Mouse (Mus musculus): ENCODE measurements around the gene Hmox1.
A peak's percentile ranks its signal among the peaks of the same experiment; 100 is the strongest.

Gene Hmox1

GRCm38 (mm10) chr8:75093399-75094156 is at the start of gene Hmox1:
TSS of gene Hmox1 (plus strand) at chr8:75093621.
- peak; percentile 97 for DNase-seq

DNA sequence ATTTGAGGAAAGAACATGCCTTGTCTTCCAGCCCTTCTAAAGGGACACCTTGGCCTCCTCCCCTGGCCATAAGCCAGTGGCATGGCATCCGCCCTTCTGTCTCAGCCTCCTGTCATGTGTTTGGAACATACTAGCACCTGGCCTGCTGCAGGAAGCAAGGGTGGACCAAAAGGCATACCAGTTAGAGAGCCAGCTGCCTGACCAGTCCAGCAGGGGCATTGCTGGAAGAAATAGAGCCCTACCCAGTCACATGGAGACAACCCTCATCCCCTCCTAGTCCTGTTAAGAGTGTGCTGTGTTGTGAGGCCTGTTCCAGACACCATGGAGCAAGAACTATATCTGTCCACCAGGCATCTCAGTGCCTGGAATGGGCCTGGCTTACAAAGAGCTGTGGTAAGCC is 47.1 kb upstream of the Hmox1 start:
- no peak for DNase-seq

DNA sequence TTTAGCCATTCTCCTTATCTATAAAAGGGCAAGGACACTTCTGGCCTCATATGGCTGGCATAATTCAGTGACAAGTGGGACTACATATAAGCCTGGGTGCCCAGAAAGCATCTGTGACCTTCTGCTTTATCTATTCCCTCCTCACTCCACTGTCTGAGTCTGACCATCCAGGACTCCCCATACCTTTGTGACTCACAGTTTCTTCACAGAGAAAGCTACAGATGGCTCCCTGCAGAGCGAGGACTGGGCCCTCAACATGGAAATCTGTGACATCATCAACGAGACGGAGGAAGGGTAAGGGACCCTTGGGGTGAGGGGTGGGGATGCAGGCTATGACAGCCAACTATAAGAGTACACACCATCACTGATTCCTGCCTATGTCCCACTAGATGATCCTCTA is 45.6 kb upstream of the Hmox1 start:
- no peak for DNase-seq

DNA sequence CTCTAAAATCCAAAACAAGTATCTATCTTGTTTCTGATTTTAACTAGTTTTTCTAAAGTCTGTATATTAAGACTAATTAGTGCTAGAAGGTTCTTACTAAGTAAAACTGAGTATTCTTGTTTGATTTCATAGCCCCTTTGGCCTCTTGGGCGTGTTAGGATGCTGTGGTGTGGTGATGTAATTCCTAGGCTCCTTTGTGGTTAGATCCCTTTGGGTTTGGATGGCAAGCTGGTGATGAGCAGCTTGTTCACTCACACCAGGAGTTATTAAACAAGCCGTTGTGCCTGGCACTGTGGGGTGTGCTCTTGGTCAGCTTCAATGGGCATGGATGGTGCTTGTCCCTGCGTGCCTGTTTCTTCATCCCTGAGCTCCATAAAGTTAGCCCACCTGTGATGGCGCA is 40.1 kb upstream of the Hmox1 start:
- DNase-seq = no peak

DNA sequence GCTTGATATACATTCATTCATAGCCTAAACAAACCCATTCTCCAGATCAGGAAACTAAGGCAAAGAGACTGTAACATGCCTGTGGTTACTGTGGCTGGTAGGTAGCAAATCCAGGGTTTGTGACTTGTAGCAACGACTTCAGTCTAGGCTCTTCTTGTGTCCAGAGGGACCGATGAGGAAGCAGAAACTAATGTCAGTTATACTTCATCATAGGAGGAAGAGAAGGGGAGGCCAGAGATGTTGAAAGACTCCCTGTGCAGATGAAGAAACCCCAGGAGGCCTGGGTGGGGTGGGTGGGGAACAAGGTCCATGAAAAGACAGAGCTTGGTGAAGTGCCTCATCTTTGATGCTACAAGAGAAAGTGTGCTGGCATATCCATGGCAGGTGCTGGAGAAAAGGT is 37.7 kb upstream of the Hmox1 start:
- DNase-seq = no peak

GRCm38 (mm10) chr8:75060022-75060421 is 33.4 kb upstream of the Hmox1 start:
- DNase-seq = no peak

- no peak for DNase-seq
Measured at GRCm38 (mm10) chr8:75060815-75061214, 32.6 kb upstream of the Hmox1 start.

DNA sequence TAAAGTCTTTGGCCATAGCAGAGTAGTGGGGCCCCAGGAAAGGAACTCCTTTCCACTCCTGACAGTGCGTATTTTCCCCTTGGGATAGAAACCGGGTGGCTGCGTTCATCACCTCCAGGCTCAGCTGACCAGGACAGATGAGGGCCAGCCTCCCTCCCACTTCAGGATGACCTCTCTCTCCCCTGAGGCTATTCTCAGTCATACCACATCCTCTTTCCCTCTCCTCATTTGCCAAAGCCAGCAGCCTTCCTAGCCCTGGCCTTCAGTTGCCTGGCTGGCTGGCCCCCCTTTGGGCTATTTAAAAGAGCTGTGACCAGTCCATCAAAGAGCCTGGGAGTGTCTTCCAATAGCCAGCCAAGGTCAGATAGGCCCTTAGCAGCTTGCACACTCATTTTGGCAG is 30.1 kb upstream of the Hmox1 start:
- no peak for DNase-seq

GRCm38 (mm10) chr8:75064790-75065189 is 28.6 kb upstream of the Hmox1 start:
- DNase-seq = no peak

DNA sequence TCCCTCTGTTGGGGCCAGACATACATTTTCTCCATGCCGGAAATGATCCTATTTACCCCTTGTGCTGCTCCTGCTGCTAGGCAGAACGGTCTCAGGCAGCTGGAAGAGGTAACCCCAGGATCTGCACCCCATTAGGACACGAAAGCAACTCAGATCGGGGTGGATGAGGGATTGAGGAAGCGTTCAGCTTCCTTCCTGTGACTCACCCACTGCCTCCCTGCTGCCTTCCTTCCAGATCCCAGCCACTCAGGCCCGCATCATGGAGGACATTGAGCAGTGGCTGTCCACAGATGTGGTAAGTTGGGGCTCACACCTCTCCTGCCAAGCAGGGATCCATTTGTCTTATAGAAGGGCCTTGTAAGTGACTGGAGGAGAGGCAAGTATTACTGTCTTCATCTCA is 26.1 kb upstream of the Hmox1 start:
- no peak for DNase-seq

GRCm38 (mm10) chr8:75070297-75070696 is 23.1 kb upstream of the Hmox1 start:
- DNase-seq = no peak

- peak; percentile 88 for DNase-seq
Measured at GRCm38 (mm10) chr8:75071627-75072346, 21.6 kb upstream of the Hmox1 start.

- DNase-seq = no peak
Measured at GRCm38 (mm10) chr8:75074876-75075275, 18.5 kb upstream of the Hmox1 start.

GRCm38 (mm10) chr8:75078215-75078614 is 15.2 kb upstream of the Hmox1 start:
- no peak for DNase-seq

DNA sequence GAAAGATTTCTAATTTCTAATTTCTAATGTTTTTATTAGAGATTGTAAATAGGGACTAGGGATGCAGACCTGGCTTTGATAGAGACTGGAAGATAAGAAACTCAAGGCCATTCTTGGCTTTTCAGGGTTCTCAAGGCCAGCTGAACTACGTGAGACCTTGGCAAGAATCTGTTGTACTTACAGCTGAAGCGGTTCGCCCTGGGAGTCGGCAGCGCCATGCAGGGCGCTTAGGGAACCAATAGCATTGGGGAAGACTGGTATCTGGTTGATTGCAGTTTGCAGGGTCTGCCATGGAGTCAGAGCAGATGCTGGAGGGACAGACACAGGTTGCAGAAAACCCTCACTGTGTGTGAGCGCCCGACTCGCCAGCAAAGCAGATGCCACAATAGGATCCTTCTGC is 14.6 kb upstream of the Hmox1 start:
- no peak for DNase-seq

GRCm38 (mm10) chr8:75081364-75082040 is 11.9 kb upstream of the Hmox1 start:
- no peak for DNase-seq

- no peak for DNase-seq
Measured at GRCm38 (mm10) chr8:75082181-75082805, 11.1 kb upstream of the Hmox1 start.

DNA sequence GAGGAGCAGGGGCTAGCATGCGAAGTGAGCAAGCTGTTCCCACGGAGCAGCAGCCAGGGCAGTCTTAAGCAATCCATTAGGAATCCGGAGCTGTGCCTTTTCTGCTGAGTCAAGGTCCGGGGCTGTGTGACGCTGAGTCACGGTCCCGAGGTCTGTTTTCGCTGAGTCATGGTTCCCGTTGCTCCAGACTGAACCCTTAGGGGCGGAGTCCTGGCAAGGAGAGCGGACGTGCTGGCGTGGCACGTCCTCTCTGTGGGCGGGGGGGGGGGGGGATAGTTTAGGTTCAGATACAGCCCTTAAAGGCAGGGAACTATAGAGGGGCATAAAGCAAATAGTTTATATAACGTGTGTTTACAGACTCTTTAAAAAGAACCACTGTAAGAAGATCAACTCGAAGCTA is 9.6 kb upstream of the Hmox1 start:
- DNase-seq = peak; percentile 98

DNA sequence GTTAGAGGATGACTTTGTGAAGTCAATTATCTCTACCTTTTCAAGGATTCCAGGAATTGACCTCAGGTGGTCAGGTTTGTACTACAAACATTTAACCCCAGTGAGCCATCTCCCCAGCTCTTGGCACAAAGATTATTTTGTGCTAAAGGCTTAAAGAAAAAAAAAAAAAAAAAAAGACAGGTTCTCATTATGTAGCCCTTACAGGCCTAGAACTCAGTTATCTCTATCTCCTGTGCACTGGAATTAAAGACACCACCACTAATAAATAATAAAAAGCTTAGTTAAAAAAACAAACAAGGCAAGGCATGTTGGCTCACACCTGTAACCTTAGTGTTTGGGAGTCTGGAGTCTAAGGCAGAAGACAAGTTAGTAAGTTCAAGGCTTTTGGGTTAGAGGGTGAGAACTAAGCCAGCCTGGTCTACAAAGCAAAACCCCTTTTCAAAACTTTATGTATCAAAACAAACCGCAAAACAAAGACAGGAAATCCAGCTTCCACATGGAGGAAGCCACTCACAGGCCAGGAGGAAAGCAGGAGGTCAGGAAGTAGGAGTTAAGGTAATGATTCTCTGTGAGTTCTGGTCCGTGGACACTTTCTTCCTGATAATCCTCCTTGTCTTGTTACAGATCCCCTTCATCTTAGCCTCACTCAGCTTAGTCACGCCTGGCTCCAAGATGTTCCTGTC is 8.9 kb upstream of the Hmox1 start:
- peak; percentile 17 for DNase-seq

- peak; percentile 28 for DNase-seq
Measured at GRCm38 (mm10) chr8:75086002-75086401, 7.4 kb upstream of the Hmox1 start.

DNA sequence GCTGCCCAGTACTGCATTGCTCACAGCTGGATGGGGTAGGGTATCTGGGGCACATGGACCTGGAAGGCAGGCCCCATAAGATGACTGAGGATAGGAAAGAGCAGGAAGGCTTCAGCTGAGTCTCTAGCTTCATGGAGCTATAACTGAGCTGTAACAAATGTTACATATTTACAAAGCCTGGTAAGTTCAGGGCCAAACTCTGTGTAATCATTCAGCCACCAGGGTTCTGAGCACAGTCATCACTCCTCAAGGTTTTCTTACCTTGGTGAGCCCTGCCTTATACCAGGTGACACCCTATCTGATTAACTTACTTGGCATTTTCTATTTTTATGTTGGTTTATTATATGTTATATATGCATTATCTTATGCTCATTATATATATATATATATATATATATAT is 6.3 kb upstream of the Hmox1 start:
- DNase-seq = no peak

DNA sequence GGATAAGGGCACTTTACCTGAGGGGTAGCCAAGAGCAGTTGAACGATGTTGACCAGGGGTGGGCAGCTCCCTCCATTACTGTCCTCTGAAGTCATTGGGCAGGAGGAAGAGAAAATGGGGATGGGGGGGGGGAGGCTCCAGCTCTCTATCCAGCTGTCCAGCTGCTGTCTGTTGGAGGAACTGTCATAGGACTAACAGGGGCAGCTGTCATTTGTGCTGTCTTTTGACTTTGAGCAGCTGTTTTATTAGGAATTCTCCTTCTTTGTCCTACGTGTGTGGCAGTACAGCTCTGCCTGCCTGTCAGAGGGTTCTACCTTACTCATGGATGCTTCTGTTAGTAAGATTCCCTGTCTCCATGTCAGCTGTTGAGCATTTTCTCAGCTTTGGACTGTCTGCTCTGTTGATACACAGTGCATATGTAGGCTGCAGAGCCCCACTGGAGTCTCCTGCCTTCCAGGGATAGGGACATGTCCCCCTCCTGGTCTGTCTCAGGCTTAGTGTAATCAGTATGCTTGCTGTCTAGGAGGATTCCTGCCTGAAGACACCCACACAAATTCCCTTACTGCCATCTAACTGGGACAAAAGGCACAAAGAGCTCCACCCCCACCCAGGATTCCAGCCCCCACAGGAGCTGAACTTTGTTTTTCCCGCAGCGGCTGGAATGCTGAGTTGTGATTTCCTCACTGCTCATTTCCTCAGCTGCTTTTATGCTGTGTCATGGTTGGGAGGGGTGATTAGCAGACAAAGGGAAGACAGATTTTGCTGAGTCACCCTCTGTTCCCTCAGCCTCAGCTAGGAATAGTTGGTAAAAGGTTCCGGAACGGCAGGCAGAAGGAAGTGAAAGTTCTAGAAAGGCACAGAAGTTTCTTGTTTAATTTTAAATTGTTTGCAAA is 4.2 kb upstream of the Hmox1 start:
- DNase-seq = peak; percentile 96
